In the genomic region with DNA sequence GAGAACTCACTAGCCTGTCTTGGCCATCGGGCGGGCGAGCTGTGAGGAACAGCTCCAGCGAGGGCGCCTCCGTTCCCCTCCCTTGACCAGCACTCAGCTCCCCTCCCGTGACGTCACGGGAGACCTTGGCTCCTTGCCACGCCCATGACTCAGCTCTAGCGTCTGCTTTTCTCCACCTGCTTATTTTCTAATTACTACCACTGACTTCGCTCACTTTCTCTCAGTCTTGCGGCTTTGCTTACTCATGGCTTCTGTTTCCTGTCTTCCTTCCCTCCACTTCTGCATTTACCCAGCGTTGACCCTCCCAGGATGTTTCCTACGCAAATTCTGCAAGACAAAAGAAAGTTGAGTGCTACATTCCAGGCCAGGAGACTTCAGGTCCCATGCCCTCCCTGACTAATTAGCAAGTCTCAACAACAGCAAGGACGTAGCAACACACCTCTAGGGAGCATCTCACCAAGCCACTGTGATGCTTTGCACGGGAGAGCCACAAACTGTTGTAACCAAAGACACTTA, we compare ENCODE assay signal across 8 mouse cellular contexts. TPM values are rescaled to one million over a fixed set of nuclear protein-coding genes. Genes with fewer than 3 reads are reported as not detected.
DNase-seq lines count a peak whose midpoint lies in the region; ATAC-seq and TF ChIP-seq lines count a peak whose summit lies in the region.

No protein-coding gene starts in this region.

- TF ChIP-seq CTCF in Patski (IDR thresholded peaks at IDR 0.05): no peak

- POLR2A ChIA-PET in Patski (lab: Charles Lee): no interaction called here

- peak overlapping the region; percentile 36; the same call in 1 of the 2 replicates for H3K4me2 ChIP-seq in forebrain, embryonic 14.5 days (ENCODE audit: low read length)

- in situ Hi-C loops in Patski (cut with MboI; ENCODE audit: low pct_unique_long_range_greater_than_20kb): no loop called here

- WGBS in forebrain, embryonic 14.5 days: 4% methylated on average over 17 of the region's 17 CpGs
- 4% methylated on average over 17 of the region's 17 CpGs for WGBS in limb, embryonic 10.5 days
- WGBS in midbrain, embryonic 10.5 days: 6% methylated on average over 17 of the region's 17 CpGs

- H3K9ac ChIP-seq in forebrain, embryonic 14.5 days (ENCODE audit: low read length): no peak overlapping the region

- H3K9me3 ChIP-seq in forebrain, embryonic 14.5 days (replicated peaks; ENCODE audit: control insufficient read depth, low read length): no peaks in the 10 kb centered on the region
- no peaks in the 10 kb centered on the region for H3K9me3 ChIP-seq in limb, embryonic 10.5 days (replicated peaks)
- H3K9me3 ChIP-seq in midbrain, embryonic 10.5 days (replicated peaks): no peaks in the 10 kb centered on the region

- no peaks in the 10 kb centered on the region for H3K36me3 ChIP-seq in forebrain, embryonic 14.5 days (ENCODE audit: control insufficient read depth, insufficient read depth, low read length)
- no peaks in the 10 kb centered on the region for H3K36me3 ChIP-seq in limb, embryonic 10.5 days
- no peaks in the 10 kb centered on the region for H3K36me3 ChIP-seq in midbrain, embryonic 10.5 days

- CTCF ChIA-PET in Patski (lab: Charles Lee): interaction anchor here (1.2 kb wide), 1 partner anchor 12 kb away, joined by 4 read pairs; no protein-coding TSS in a partner anchor

- no peak overlapping the region; the same call in 1 of the 2 replicates for H3K4me3 ChIP-seq in forebrain, embryonic 14.5 days (ENCODE audit: low read depth, low read length)
- H3K4me3 ChIP-seq in limb, embryonic 10.5 days: peak overlapping the region; percentile 37
- peak overlapping the region; percentile 39 for H3K4me3 ChIP-seq in midbrain, embryonic 10.5 days

- no peak overlapping the region for H3K27ac ChIP-seq in forebrain, embryonic 14.5 days (ENCODE audit: low read depth, low read length)
- H3K27ac ChIP-seq in limb, embryonic 10.5 days: no peak overlapping the region
- no peak overlapping the region for H3K27ac ChIP-seq in midbrain, embryonic 10.5 days (replicated peaks)

- DNase-seq in Patski (ENCODE audit: low read depth, low spot score) (peak; percentile 35), adipocyte (ENCODE audit: low spot score) (no peak)
- peak; percentile 66 for DNase-seq in forebrain, embryonic 14.5 days (ENCODE audit: low spot score)
- DNase-seq in limb, embryonic 10.5 days (ENCODE audit: low spot score): peak; percentile 70
- DNase-seq in midbrain, embryonic 10.5 days (ENCODE audit: low spot score): peak; percentile 59
- peak; percentile 28 for DNase-seq in right cerebral cortex, postnatal 4 days

- 0 out of 2 replicates have a peak, but pooled peaks cover 5% of the 10 kb centered on the region for H3K4me1 ChIP-seq in forebrain, embryonic 14.5 days (ENCODE audit: control insufficient read depth, insufficient read depth, low read length)
- H3K4me1 ChIP-seq in limb, embryonic 10.5 days: peaks cover 8% of the 10 kb centered on the region
- H3K4me1 ChIP-seq in midbrain, embryonic 10.5 days: peaks cover 16% of the 10 kb centered on the region

- ATAC-seq in Patski: no peak
- ATAC-seq in cerebellum, adult (ENCODE audit: insufficient number of reproducible peaks, low FRiP score, low TSS enrichment): peak; percentile 69; the same call in 1 of the 2 replicates
- peak; percentile 50; the same call in 1 of the 2 replicates for ATAC-seq in forebrain, embryonic 14.5 days
- ATAC-seq in hematopoietic stem cell, adult 5-6 weeks (replicated peaks in 1 of 2; ENCODE audit: insufficient read depth in 1 of 2, low FRiP score in 2 of 2, low TSS enrichment in 1 of 2, low read depth in 1 of 2, poor library complexity in 2 of 2, severe bottlenecking in 2 of 2): peak; percentile 91 to 96

- no peaks in the 10 kb centered on the region for H3K27me3 ChIP-seq in Patski
- H3K27me3 ChIP-seq in forebrain, embryonic 14.5 days (replicated peaks; ENCODE audit: control insufficient read depth, insufficient read depth, low read length): no peaks in the 10 kb centered on the region
- H3K27me3 ChIP-seq in limb, embryonic 10.5 days (ENCODE audit: low read depth, poor library complexity, severe bottlenecking): 0 out of 2 replicates have a peak, but pooled peaks cover 11% of the 10 kb centered on the region
- peaks cover 9% of the 10 kb centered on the region; the same call in 1 of the 2 replicates for H3K27me3 ChIP-seq in midbrain, embryonic 10.5 days (ENCODE audit: low read depth, poor library complexity, severe bottlenecking)

RNA-seq across cellular contexts. Expression of a gene that starts 26.3 kb away (rescaled TPM):
- 59.2 TPM for polyA plus RNA-seq in Patski (2021)
- 120 and 133 TPM in 2 replicates for polyA plus RNA-seq in forebrain, embryonic 14.5 days (2014; fragmentation: Nextera tagmentation; extraction: Ambion mirVana)
- total RNA-seq in hematopoietic stem cell, adult 5-6 weeks (2017): 30.1 and 40.3 TPM in 2 replicates
- 78.5 and 80.8 TPM in 2 replicates for polyA plus RNA-seq in limb, embryonic 10.5 days (2016; fragmentation: Nextera tagmentation; extraction: Ambion mirVana)
- 97.6 and 102 TPM in 2 replicates for polyA plus RNA-seq in midbrain, embryonic 10.5 days (2016; fragmentation: Nextera tagmentation; extraction: Ambion mirVana)
